Mouse (Mus musculus) mature B cell (primary cell): ENCODE results near the gene Stk11.

ENCODE experiments used
- in situ Hi-C: fragments of 300-500 bp; cut with MboI; formaldehyde crosslinking; loops from 2 replicates; pipeline ENCODE4 v1.14.3; 2019

Gene Stk11

GRCm38 (mm10) chr10:80130403-80131031 lies 14.9 kb downstream of the Stk11 start:
- in situ Hi-C loops, result no loop called here

GRCm38 (mm10) chr10:80131316-80131951 lies 15.8 kb downstream of the Stk11 start:
- in situ Hi-C loops, result no loop called here

GRCm38 (mm10) chr10:80131952-80132350 lies 16.3 kb downstream of the Stk11 start:
- in situ Hi-C loops, result no loop called here

GRCm38 (mm10) chr10:80133226-80133849 lies 17.7 kb downstream of the Stk11 start:
- in situ Hi-C loops, result no loop called here

- in situ Hi-C loops, result no loop called here
These were observed 18.8 kb downstream of the Stk11 start for GRCm38 (mm10) chr10:80134421-80134820.

- in situ Hi-C loops, result no loop called here
These were observed 19.6 kb downstream of the Stk11 start for GRCm38 (mm10) chr10:80135161-80135560.

- in situ Hi-C loops, result no loop called here
These were observed 20.0 kb downstream of the Stk11 start for GRCm38 (mm10) chr10:80135641-80136040.

- in situ Hi-C loops, result no loop called here
These were observed 20.8 kb downstream of the Stk11 start for GRCm38 (mm10) chr10:80136179-80136951.

- in situ Hi-C loops, result no loop called here
These were observed 21.5 kb downstream of the Stk11 start for GRCm38 (mm10) chr10:80136952-80137625.

GRCm38 (mm10) chr10:80137626-80138552 lies 22.3 kb downstream of the Stk11 start:
- in situ Hi-C loops, result no loop called here

GRCm38 (mm10) chr10:80138553-80139438 lies 23.2 kb downstream of the Stk11 start, which contains the start of gene Atp5d:
Gene Atp5d, plus strand, starts transcription at chr10:80138632.
- in situ Hi-C loops, result no loop called here

GRCm38 (mm10) chr10:80139439-80139775 lies 23.8 kb downstream of the Stk11 start:
- in situ Hi-C loops, result no loop called here

- in situ Hi-C loops, result no loop called here
These were observed 24.5 kb downstream of the Stk11 start for GRCm38 (mm10) chr10:80139975-80140665.

- in situ Hi-C loops, result no loop called here
These were observed 25.0 kb downstream of the Stk11 start, which contains the start of gene Cbarp for GRCm38 (mm10) chr10:80140666-80141035. Gene Cbarp, minus strand, starts transcription at chr10:80140835.

- in situ Hi-C loops, result no loop called here
These were observed 25.6 kb downstream of the Stk11 start for GRCm38 (mm10) chr10:80141243-80141642.

- in situ Hi-C loops, result no loop called here
These were observed 26.4 kb downstream of the Stk11 start for GRCm38 (mm10) chr10:80141786-80142529.

- in situ Hi-C loops, result no loop called here
These were observed 26.9 kb downstream of the Stk11 start for GRCm38 (mm10) chr10:80142530-80142925.

GRCm38 (mm10) chr10:80143664-80144063 lies 28.1 kb downstream of the Stk11 start:
- in situ Hi-C loops, result no loop called here
